Mouse (Mus musculus) hindbrain, embryonic 10.5 days (tissue): Measurements from ENCODE around the gene Pik3r2. TPM values are rescaled to one million over a fixed set of nuclear protein-coding genes. Genes with fewer than 3 reads are reported as not detected.
"Not testable (repeated sequence)": the region's sequence is repeated elsewhere in the genome, so short reads cannot be mapped to it uniquely, and the experiment has no call there.

Experiments
- DNase-seq: peaks from one replicate; pipeline ENCODE4 v3.0.0-alpha.2; 2017; ENCODE audit warnings: low spot score
- H3K27ac ChIP-seq: fragments of 300-500 bp; sonication (generic); 2 replicates; pipeline ENCODE4 v1.5.1; 2016; ENCODE audit warnings: mild to moderate bottlenecking, moderate library complexity
- H3K27me3 ChIP-seq: fragments of 300-500 bp; sonication (generic); 2 replicates; pipeline ENCODE4 v1.6.1; 2016; ENCODE audit warnings: mild to moderate bottlenecking; ENCODE audit not compliant: poor library complexity, insufficient read depth, severe bottlenecking
- H3K36me3 ChIP-seq: fragments of 300-500 bp; sonication (generic); 2 replicates; pipeline ENCODE4 v1.6.1; 2016; ENCODE audit warnings: mild to moderate bottlenecking, moderate library complexity
- H3K4me1 ChIP-seq: fragments of 300-500 bp; sonication (generic); replicated peaks from 2 replicates; pipeline ENCODE4 v1.6.1; 2016; ENCODE audit warnings: mild to moderate bottlenecking
- H3K4me3 ChIP-seq: fragments of 300-500 bp; sonication (generic); 2 replicates; pipeline ENCODE4 v1.5.1; 2016; ENCODE audit warnings: mild to moderate bottlenecking, moderate library complexity
- H3K9me3 ChIP-seq: fragments of 300-500 bp; sonication (generic); 2 replicates; pipeline ENCODE4 v1.6.1; 2016; ENCODE audit warnings: mild to moderate bottlenecking, moderate library complexity
- WGBS: fragments of 180-500 bp; shearing (Covaris S2); methylation state at CpG from one replicate; pipeline ENCODE4 v1.1.7; 2016; 5-methylcytosine and 5-hydroxymethylcytosine counted together
- polyA plus RNA-seq: library from polyadenylated mRNA; unstranded; fragments of >200 nt; fragmentation: Nextera tagmentation; extraction: Ambion mirVana; gene quantifications from 2 replicates; pipeline ENCODE4 v1.2.1, GENCODE M21; 2016

The Pik3r2 gene
- 73.4 and 82.1 TPM in 2 replicates for polyA plus RNA-seq

- Histone ChIP-seq H3K27ac (peak within 1 kb of the TSS; percentile 96), H3K36me3 (peaks cover 72% of the 10 kb centered on the region), H3K9me3 (no peaks in the 10 kb centered on the region), H3K27me3 (no peaks in the 10 kb centered on the region), H3K4me1 (peaks cover 53% of the 10 kb centered on the region), H3K4me3 (peak within 1 kb of the TSS; percentile 79)
- DNase-seq = peak; percentile 99
- WGBS = under 1% methylated on average over 94 of the region's 94 CpGs
Measured at GRCm38 (mm10) chr8:70776496-70777444, at the start of gene Pik3r2. Gene Pik3r2, minus strand, starts transcription at chr8:70776713.

- Histone ChIP-seq H3K27ac (no peak overlapping the region), H3K4me3 (no peak overlapping the region), H3K4me1 (peaks cover 4% of the 10 kb centered on the region; the same call in 1 of the 2 replicates), H3K36me3 (no peaks in the 10 kb centered on the region), H3K27me3 (peaks cover 19% of the 10 kb centered on the region), H3K9me3 (0 out of 2 replicates have a peak, but pooled peaks cover 4% of the 10 kb centered on the region)
- WGBS = 81% methylated on average over 8 of the region's 8 CpGs
- no peak for DNase-seq
Measured at GRCm38 (mm10) chr8:70825816-70826215, 49.3 kb upstream of the Pik3r2 start.

- Histone ChIP-seq H3K4me1 (peaks cover 14% of the 10 kb centered on the region), H3K4me3 (no peak overlapping the region), H3K27ac (no peak overlapping the region), H3K27me3 (peaks cover 39% of the 10 kb centered on the region), H3K36me3 (no peaks in the 10 kb centered on the region), H3K9me3 (peaks cover 15% of the 10 kb centered on the region; the same call in 1 of the 2 replicates)
- 85% methylated on average over 7 of the region's 7 CpGs for whole genome bisulfite sequencing
- no peak for DNase-seq
Measured at GRCm38 (mm10) chr8:70823802-70824201, 47.3 kb upstream of the Pik3r2 start.

- H3K9me3 ChIP-seq = peaks cover 20% of the 10 kb centered on the region; the same call in 1 of the 2 replicates
- H3K27ac ChIP-seq, H3K4me3 ChIP-seq, H3K36me3 ChIP-seq, DNase-seq: not testable (repeated sequence)
- H3K27me3 ChIP-seq = peaks cover 47% of the 10 kb centered on the region
- peaks cover 14% of the 10 kb centered on the region for H3K4me1 ChIP-seq
- WGBS = 80% methylated on average over 3 of the region's 3 CpGs
Measured at GRCm38 (mm10) chr8:70822594-70822993, 46.1 kb upstream of the Pik3r2 start.

- peaks cover 53% of the 10 kb centered on the region for H3K27me3 ChIP-seq
- H3K4me1 ChIP-seq = peaks cover 17% of the 10 kb centered on the region
- no peak overlapping the region for H3K27ac ChIP-seq
- H3K9me3 ChIP-seq = peaks cover 19% of the 10 kb centered on the region; the same call in 1 of the 2 replicates
- H3K4me3 ChIP-seq = no peak overlapping the region
- H3K36me3 ChIP-seq = no peaks in the 10 kb centered on the region
- 50% methylated on average over 11 of the region's 11 CpGs for WGBS
- no peak for DNase-seq
Measured at GRCm38 (mm10) chr8:70821992-70822391, 45.5 kb upstream of the Pik3r2 start.

GRCm38 (mm10) chr8:70821399-70821962, 45.0 kb upstream of the Pik3r2 start:
- H3K4me1 ChIP-seq = peaks cover 22% of the 10 kb centered on the region
- peaks cover 16% of the 10 kb centered on the region; the same call in 1 of the 2 replicates for H3K9me3 ChIP-seq
- H3K27me3 ChIP-seq = peaks cover 58% of the 10 kb centered on the region
- no peaks in the 10 kb centered on the region for H3K36me3 ChIP-seq
- no peak overlapping the region for H3K27ac ChIP-seq
- WGBS = 15% methylated on average over 30 of the region's 30 CpGs
- H3K4me3 ChIP-seq = 0 out of 2 replicates have a peak overlapping the region, but pooled peaks have one; percentile 1
- peak; percentile 80 for DNase-seq

- H3K27ac ChIP-seq = no peak overlapping the region; the same call in 1 of the 2 replicates
- peak; percentile 74 for DNase-seq
- peaks cover 16% of the 10 kb centered on the region; the same call in 1 of the 2 replicates for H3K9me3 ChIP-seq
- peaks cover 23% of the 10 kb centered on the region for H3K4me1 ChIP-seq
- 2% methylated on average over 31 of the region's 31 CpGs for WGBS
- peak overlapping the region; percentile 29 for H3K4me3 ChIP-seq
- H3K36me3 ChIP-seq = no peaks in the 10 kb centered on the region
- H3K27me3 ChIP-seq = peaks cover 69% of the 10 kb centered on the region
Measured at GRCm38 (mm10) chr8:70820101-70820935, 43.8 kb upstream of the Pik3r2 start.

- no peak overlapping the region for H3K27ac ChIP-seq
- 9% methylated on average over 30 of the region's 30 CpGs for WGBS
- peaks cover 86% of the 10 kb centered on the region for H3K27me3 ChIP-seq
- peaks cover 23% of the 10 kb centered on the region for H3K4me1 ChIP-seq
- DNase-seq = no peak
- peak overlapping the region; percentile 33 for H3K4me3 ChIP-seq
- peaks cover 16% of the 10 kb centered on the region; the same call in 1 of the 2 replicates for H3K9me3 ChIP-seq
- no peaks in the 10 kb centered on the region for H3K36me3 ChIP-seq
Measured at GRCm38 (mm10) chr8:70816679-70817078, 40.2 kb upstream of the Pik3r2 start.

- H3K36me3 ChIP-seq = no peaks in the 10 kb centered on the region
- no peak for DNase-seq
- H3K4me1 ChIP-seq = peaks cover 19% of the 10 kb centered on the region
- WGBS = 66% methylated on average over 4 of the region's 4 CpGs
- H3K27me3 ChIP-seq = peaks cover 77% of the 10 kb centered on the region
- H3K27ac ChIP-seq = no peak overlapping the region
- H3K4me3 ChIP-seq = no peak overlapping the region
- no peaks in the 10 kb centered on the region for H3K9me3 ChIP-seq
Measured at GRCm38 (mm10) chr8:70812885-70813284, 36.4 kb upstream of the Pik3r2 start.

GRCm38 (mm10) chr8:70812055-70812454, 35.5 kb upstream of the Pik3r2 start:
- WGBS = 39% methylated on average over 4 of the region's 4 CpGs
- Histone ChIP-seq H3K36me3 (no peaks in the 10 kb centered on the region), H3K4me3 (no peak overlapping the region), H3K9me3 (no peaks in the 10 kb centered on the region), H3K27me3 (peaks cover 75% of the 10 kb centered on the region), H3K4me1 (peaks cover 22% of the 10 kb centered on the region), H3K27ac (no peak overlapping the region)
- no peak for DNase-seq

GRCm38 (mm10) chr8:70810962-70811680, 34.6 kb upstream of the Pik3r2 start:
- Histone ChIP-seq H3K36me3 (no peaks in the 10 kb centered on the region), H3K4me1 (peaks cover 14% of the 10 kb centered on the region; the same call in 1 of the 2 replicates), H3K27me3 (peaks cover 75% of the 10 kb centered on the region), H3K9me3 (no peaks in the 10 kb centered on the region), H3K27ac (no peak overlapping the region), H3K4me3 (no peak overlapping the region)
- WGBS = 76% methylated on average over 20 of the region's 20 CpGs
- no peak for DNase-seq
